ENCODE assay signal across 22 mouse cellular contexts in genomic region chr2:50888992-50889391, GRCm38 (mm10).
DNase-seq lines count a peak whose midpoint lies in the region; ATAC-seq lines count a peak whose summit lies in the region.
"Had no signal": no experiment of that assay in that cellular context is flagged by ENCODE, and none has a peak within 500 bp of the region (broad histone marks: within the 10 kb centered on the region; RNA-seq: fewer than 3 reads in every experiment).

No protein-coding gene starts in this region.

- H3K4me1 ChIP-seq in limb, embryonic 13.5 days = peaks cover 23% of the 10 kb centered on the region
- peaks cover 19% of the 10 kb centered on the region for H3K4me1 ChIP-seq in limb, embryonic 10.5 days
- no peaks in the 10 kb centered on the region for H3K4me1 ChIP-seq in embryonic facial prominence, embryonic 11.5 days (ENCODE audit: control insufficient read depth, insufficient read depth, low read length)
- peaks cover 24% of the 10 kb centered on the region for H3K4me1 ChIP-seq in forebrain, embryonic 13.5 days
- 0 out of 2 replicates have a peak, but pooled peaks cover 3% of the 10 kb centered on the region for H3K4me1 ChIP-seq in midbrain, embryonic 15.5 days

- no peaks in the 10 kb centered on the region for H3K36me3 ChIP-seq in limb, embryonic 13.5 days
- H3K36me3 ChIP-seq in limb, embryonic 10.5 days = no peaks in the 10 kb centered on the region
- no peaks in the 10 kb centered on the region for H3K36me3 ChIP-seq in embryonic facial prominence, embryonic 11.5 days (replicated peaks; ENCODE audit: control insufficient read depth, insufficient read depth, low read depth, low read length)
- no peaks in the 10 kb centered on the region for H3K36me3 ChIP-seq in forebrain, embryonic 13.5 days (ENCODE audit: poor library complexity, severe bottlenecking)
- H3K36me3 ChIP-seq in midbrain, embryonic 15.5 days (replicated peaks) = no peaks in the 10 kb centered on the region
- H3K36me3 ChIP-seq: embryonic facial prominence, embryonic 13.5 days; heart, embryonic 12.5 days; intestine, embryonic 15.5 days had no signal

- H3K27me3 ChIP-seq in limb, embryonic 13.5 days = no peaks in the 10 kb centered on the region
- H3K27me3 ChIP-seq in limb, embryonic 10.5 days (ENCODE audit: low read depth, poor library complexity, severe bottlenecking) = no peaks in the 10 kb centered on the region
- H3K27me3 ChIP-seq in embryonic facial prominence, embryonic 11.5 days (ENCODE audit: control insufficient read depth, insufficient read depth, low read length) = no peaks in the 10 kb centered on the region
- H3K27me3 ChIP-seq in forebrain, embryonic 13.5 days = no peaks in the 10 kb centered on the region
- no peaks in the 10 kb centered on the region for H3K27me3 ChIP-seq in midbrain, embryonic 15.5 days (replicated peaks)
- H3K27me3 ChIP-seq: embryonic facial prominence, embryonic 13.5 days; heart, embryonic 12.5 days; intestine, embryonic 15.5 days had no signal

- no peak overlapping the region for H3K4me3 ChIP-seq in limb, embryonic 13.5 days
- no peak overlapping the region for H3K4me3 ChIP-seq in limb, embryonic 10.5 days
- H3K4me3 ChIP-seq in embryonic facial prominence, embryonic 11.5 days (ENCODE audit: low read depth, low read length) = no peak overlapping the region
- H3K4me3 ChIP-seq in forebrain, embryonic 13.5 days = no peak overlapping the region
- H3K4me3 ChIP-seq in midbrain, embryonic 15.5 days = no peak overlapping the region
- H3K4me3 ChIP-seq: embryonic facial prominence, embryonic 13.5 days; heart, embryonic 12.5 days; intestine, embryonic 15.5 days had no signal

- no peak overlapping the region for H3K9ac ChIP-seq in limb, embryonic 13.5 days
- H3K9ac ChIP-seq in embryonic facial prominence, embryonic 11.5 days (replicated peaks; ENCODE audit: low read length) = no peak overlapping the region
- no peak overlapping the region for H3K9ac ChIP-seq in forebrain, embryonic 13.5 days
- no peak overlapping the region for H3K9ac ChIP-seq in midbrain, embryonic 15.5 days
- H3K9ac ChIP-seq: embryonic facial prominence, embryonic 13.5 days; heart, embryonic 12.5 days; intestine, embryonic 15.5 days; liver, postnatal 0 days had no signal

- ATAC-seq in limb, embryonic 13.5 days (ENCODE audit: low FRiP score, low read depth) = peak; percentile 40; the same call in 1 of the 2 replicates
- 0 out of 2 replicates have a peak, but pooled peaks have one; percentile 14 for ATAC-seq in embryonic facial prominence, embryonic 11.5 days (replicated peaks; ENCODE audit: insufficient number of reproducible peaks, low FRiP score, low TSS enrichment, low read depth)
- peak; percentile 83 for ATAC-seq in forebrain, embryonic 13.5 days
- ATAC-seq in midbrain, embryonic 15.5 days (replicated peaks) = 0 out of 2 replicates have a peak, but pooled peaks have one; percentile 24
- ATAC-seq: activated CD4-positive, CD25-positive, alpha-beta regulatory T cell, adult 4 months; intestine, embryonic 15.5 days; liver, postnatal 0 days had no signal

- no peaks in the 10 kb centered on the region for H3K9me3 ChIP-seq in limb, embryonic 13.5 days
- H3K9me3 ChIP-seq in limb, embryonic 10.5 days (replicated peaks) = no peaks in the 10 kb centered on the region
- no peaks in the 10 kb centered on the region for H3K9me3 ChIP-seq in embryonic facial prominence, embryonic 11.5 days (replicated peaks; ENCODE audit: control insufficient read depth, low read length)
- H3K9me3 ChIP-seq in forebrain, embryonic 13.5 days (replicated peaks) = no peaks in the 10 kb centered on the region
- no peaks in the 10 kb centered on the region for H3K9me3 ChIP-seq in midbrain, embryonic 15.5 days
- H3K9me3 ChIP-seq: embryonic facial prominence, embryonic 13.5 days; heart, embryonic 12.5 days; intestine, embryonic 15.5 days had no signal

- DNase-seq in limb, embryonic 10.5 days (ENCODE audit: low spot score) = no peak
- DNase-seq in embryonic facial prominence, embryonic 11.5 days (ENCODE audit: low spot score) = peak; percentile 4
- DNase-seq in adrenal gland, adult 2 months = no peak
- no peak for DNase-seq in embryo, embryonic 9.5 days (ENCODE audit: extremely low spot score)
- DNase-seq: adrenal gland, postnatal 14 days; cerebellum, adult 9-10 months; gastrocnemius, postnatal 10 days; heart, adult 11 months; heart, postnatal 10 days; kidney, adult 8-10 months; kidney, postnatal 10 days; liver, postnatal 0 days; lung, postnatal 10 days; right cerebral cortex, postnatal 14 days had no signal

- no peak overlapping the region for H3K4me2 ChIP-seq in limb, embryonic 13.5 days (replicated peaks)
- no peak overlapping the region for H3K4me2 ChIP-seq in embryonic facial prominence, embryonic 11.5 days (ENCODE audit: low read depth, low read length)
- no peak overlapping the region for H3K4me2 ChIP-seq in forebrain, embryonic 13.5 days
- H3K4me2 ChIP-seq in midbrain, embryonic 15.5 days = no peak overlapping the region
- H3K4me2 ChIP-seq: embryonic facial prominence, embryonic 13.5 days; heart, embryonic 12.5 days; intestine, embryonic 15.5 days; liver, embryonic 11.5 days had no signal

- H3K27ac ChIP-seq in limb, embryonic 13.5 days = no peak overlapping the region
- no peak overlapping the region for H3K27ac ChIP-seq in limb, embryonic 10.5 days
- no peak overlapping the region for H3K27ac ChIP-seq in embryonic facial prominence, embryonic 11.5 days (replicated peaks; ENCODE audit: low read depth, low read length)
- H3K27ac ChIP-seq in forebrain, embryonic 13.5 days = peak overlapping the region; percentile 16; the same call in 1 of the 2 replicates
- H3K27ac ChIP-seq in midbrain, embryonic 15.5 days = no peak overlapping the region
- H3K27ac ChIP-seq: embryonic facial prominence, embryonic 13.5 days; intestine, embryonic 15.5 days had no signal

- WGBS in limb, embryonic 13.5 days = 37% methylated on average over 5 of the region's 5 CpGs
- 63% methylated on average over 5 of the region's 5 CpGs for WGBS in limb, embryonic 10.5 days
- 52% methylated on average over 5 of the region's 5 CpGs for WGBS in embryonic facial prominence, embryonic 11.5 days
- 33% methylated on average over 5 of the region's 5 CpGs for WGBS in forebrain, embryonic 13.5 days
- WGBS in midbrain, embryonic 15.5 days = 53% methylated on average over 5 of the region's 5 CpGs

Comparison
In these comparisons a context has a peak if more than half of its experiments do, and no peak if none do; other contexts are left out.
1. ATAC-seq: peak in every context shown above with its lines; median percentile 83 in forebrain, embryonic 13.5 days; 40 in limb, embryonic 13.5 days; 24 in midbrain, embryonic 15.5 days; 14 in embryonic facial prominence, embryonic 11.5 days.